Mouse (Mus musculus) neural tube, embryonic 15.5 days (tissue): ENCODE results near the gene Slc25a21. TPM values are rescaled to one million over a fixed set of nuclear protein-coding genes. Genes with fewer than 3 reads are reported as not detected.

Source experiments
- ATAC-seq: fragments of 200-750 bp; cut with Nextera tagmentation; 2 replicates; pipeline ENCODE4 v1.8.0; 2017; ENCODE audit warnings: mild to moderate bottlenecking, moderate TSS enrichment, moderate library complexity; ENCODE audit not compliant: low FRiP score
- H3K27ac ChIP-seq: fragments of 300-500 bp; sonication (generic); replicated peaks from 2 replicates; pipeline ENCODE4 v1.5.1; 2015; ENCODE audit warnings: mild to moderate bottlenecking, inconsistent platforms
- H3K27me3 ChIP-seq: fragments of 300-500 bp; sonication (generic); replicated peaks from 2 replicates; pipeline ENCODE4 v1.6.1; 2015; ENCODE audit warnings: inconsistent platforms
- H3K36me3 ChIP-seq: fragments of 300-500 bp; sonication (generic); 2 replicates; pipeline ENCODE4 v1.6.1; 2015; ENCODE audit warnings: inconsistent platforms
- H3K4me1 ChIP-seq: fragments of 300-500 bp; sonication (generic); 2 replicates; pipeline ENCODE4 v1.6.1; 2015; ENCODE audit warnings: inconsistent platforms
- H3K4me2 ChIP-seq: fragments of 300-500 bp; sonication (generic); 2 replicates; pipeline ENCODE4 v1.6.1; 2015; ENCODE audit warnings: inconsistent platforms, mild to moderate bottlenecking, moderate library complexity
- H3K4me3 ChIP-seq: fragments of 300-500 bp; sonication (generic); replicated peaks from 2 replicates; pipeline ENCODE4 v1.5.1; 2015; ENCODE audit warnings: mild to moderate bottlenecking, inconsistent platforms
- H3K9ac ChIP-seq: fragments of 300-500 bp; sonication (generic); replicated peaks from 2 replicates; pipeline ENCODE4 v1.6.1; 2015; ENCODE audit warnings: mild to moderate bottlenecking, inconsistent platforms
- H3K9me3 ChIP-seq: fragments of 300-500 bp; sonication (generic); replicated peaks from 2 replicates; pipeline ENCODE4 v1.6.1; 2016; ENCODE audit warnings: inconsistent platforms
- WGBS: fragments of 180-500 bp; shearing (Covaris S2); methylation state at CpG from one replicate; pipeline ENCODE4 v1.1.7; 2015; ENCODE audit warnings: mixed read lengths; 5-methylcytosine and 5-hydroxymethylcytosine counted together
- polyA plus RNA-seq: library from polyadenylated mRNA; unstranded; fragments of >200 nt; fragmentation: Nextera tagmentation; extraction: Ambion mirVana; gene quantifications from 2 replicates; pipeline ENCODE4 v1.2.1, GENCODE M21; 2015

Slc25a21 gene
- polyA plus RNA-seq, 1 experiment from 2014 or later = 0.14 TPM

GRCm38 (mm10) chr12:56681096-56681811 is 516.0 kb downstream of the Slc25a21 start:
- under 1% methylated on average over 38 of the region's 38 CpGs for WGBS
- H3K27me3 ChIP-seq = peaks cover 87% of the 10 kb centered on the region
- H3K36me3 ChIP-seq = no peaks in the 10 kb centered on the region
- peaks cover 8% of the 10 kb centered on the region for H3K4me1 ChIP-seq
- ATAC-seq = peak; percentile 55; the same call in 1 of the 2 replicates
- H3K4me2 ChIP-seq = peak overlapping the region; percentile 72
- 0 out of 2 replicates have a peak overlapping the region, but pooled peaks have one; percentile 1 for H3K9ac ChIP-seq
- no peaks in the 10 kb centered on the region for H3K9me3 ChIP-seq
- no peak overlapping the region for H3K27ac ChIP-seq
- peak overlapping the region; percentile 36 for H3K4me3 ChIP-seq

- WGBS = 74% methylated on average over 7 of the region's 7 CpGs
- H3K27ac ChIP-seq = no peak overlapping the region
- H3K36me3 ChIP-seq = no peaks in the 10 kb centered on the region
- ATAC-seq = no peak
- no peaks in the 10 kb centered on the region for H3K9me3 ChIP-seq
- H3K27me3 ChIP-seq = peaks cover 53% of the 10 kb centered on the region
- H3K4me2 ChIP-seq = no peak overlapping the region
- no peak overlapping the region for H3K9ac ChIP-seq
- no peak overlapping the region for H3K4me3 ChIP-seq
- peaks cover 8% of the 10 kb centered on the region for H3K4me1 ChIP-seq
Observed at GRCm38 (mm10) chr12:56677620-56678019, 519.7 kb downstream of the Slc25a21 start.

GRCm38 (mm10) chr12:56674726-56675125 is 522.5 kb downstream of the Slc25a21 start:
- no peak for ATAC-seq
- H3K9ac ChIP-seq = no peak overlapping the region
- no peak overlapping the region for H3K4me2 ChIP-seq
- no peak overlapping the region for H3K27ac ChIP-seq
- WGBS = 36% methylated on average over 3 of the region's 3 CpGs
- H3K36me3 ChIP-seq = no peaks in the 10 kb centered on the region
- H3K4me3 ChIP-seq = no peak overlapping the region
- no peaks in the 10 kb centered on the region for H3K9me3 ChIP-seq
- peaks cover 26% of the 10 kb centered on the region for H3K27me3 ChIP-seq
- H3K4me1 ChIP-seq = no peaks in the 10 kb centered on the region

GRCm38 (mm10) chr12:56670795-56671194 is 526.5 kb downstream of the Slc25a21 start:
- Histone ChIP-seq H3K9ac (no peak overlapping the region), H3K4me1 (no peaks in the 10 kb centered on the region), H3K27me3 (no peaks in the 10 kb centered on the region), H3K27ac (no peak overlapping the region), H3K4me3 (no peak overlapping the region), H3K36me3 (no peaks in the 10 kb centered on the region), H3K9me3 (no peaks in the 10 kb centered on the region), H3K4me2 (no peak overlapping the region)
- ATAC-seq = no peak
- 92% methylated on average over 9 of the region's 9 CpGs for WGBS

- H3K36me3 ChIP-seq = no peaks in the 10 kb centered on the region
- ATAC-seq = no peak
- no peak overlapping the region for H3K9ac ChIP-seq
- no peak overlapping the region for H3K27ac ChIP-seq
- no peaks in the 10 kb centered on the region for H3K4me1 ChIP-seq
- no peak overlapping the region for H3K4me3 ChIP-seq
- H3K9me3 ChIP-seq = no peaks in the 10 kb centered on the region
- no peak overlapping the region for H3K4me2 ChIP-seq
- no peaks in the 10 kb centered on the region for H3K27me3 ChIP-seq
- 88% methylated on average over 9 of the region's 9 CpGs for WGBS
Observed at GRCm38 (mm10) chr12:56669451-56670122, 527.7 kb downstream of the Slc25a21 start.

Other genes starting within 250 kb of the Slc25a21 start
- gene Prps1l3, start 32.9 kb upstream of the Slc25a21 start, polyA plus RNA-seq = 20.0 and 30.6 TPM in 2 replicates
- 5.5 and 6.4 TPM in 2 replicates for gene Mipol1, start 33.0 kb upstream of the Slc25a21 start, polyA plus RNA-seq